Mouse (Mus musculus) olfactory bulb, adult 2 months (tissue): Measurements from ENCODE around the gene Gm10337.

Experiments
- CTCF ChIP-seq: fragments of 200-500 bp; IDR thresholded peaks from 2 replicates; pipeline ENCODE4 v1.5.1; 2012; ENCODE audit warnings: low read depth, mild to moderate bottlenecking, low read length, moderate library complexity; ENCODE audit not compliant: insufficient read depth
- POLR2A ChIP-seq: fragments of 200-500 bp; IDR thresholded peaks from 2 replicates; pipeline ENCODE4 v1.6.1; 2012; ENCODE audit warnings: mild to moderate bottlenecking, low read depth, low read length, moderate library complexity; ENCODE audit not compliant: insufficient read depth

DNA sequence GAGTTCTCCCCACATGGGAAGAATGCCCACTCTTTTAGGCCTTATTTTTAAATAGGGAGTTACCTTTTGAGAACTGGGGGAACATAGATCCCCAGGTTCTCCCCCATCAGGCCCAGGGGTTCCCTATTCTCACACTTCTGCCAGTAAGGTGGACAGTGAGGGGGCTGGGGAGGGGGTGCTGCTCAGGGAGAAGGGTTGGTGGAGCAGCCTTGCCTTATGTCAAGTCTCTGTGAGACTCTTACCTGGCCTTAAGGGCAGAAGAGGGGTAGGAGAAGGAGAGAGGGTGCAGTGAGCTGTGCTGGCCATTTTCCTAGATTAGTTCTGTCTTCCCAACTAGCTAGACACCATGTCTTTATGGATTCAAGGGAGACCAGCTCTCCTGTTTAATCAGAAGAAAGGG, 8.9 kb downstream of the Gm10337 start:
- TF ChIP-seq CTCF (no peak), POLR2A (no peak)
